Mouse (Mus musculus) urinary bladder, postnatal 10 days (tissue): ENCODE data around the gene D1Ertd622e.

Source experiments
- DNase-seq: peaks from one replicate; pipeline ENCODE4 v3.0.0; 2022; ENCODE audit warnings: low spot score

The D1Ertd622e gene

DNA sequence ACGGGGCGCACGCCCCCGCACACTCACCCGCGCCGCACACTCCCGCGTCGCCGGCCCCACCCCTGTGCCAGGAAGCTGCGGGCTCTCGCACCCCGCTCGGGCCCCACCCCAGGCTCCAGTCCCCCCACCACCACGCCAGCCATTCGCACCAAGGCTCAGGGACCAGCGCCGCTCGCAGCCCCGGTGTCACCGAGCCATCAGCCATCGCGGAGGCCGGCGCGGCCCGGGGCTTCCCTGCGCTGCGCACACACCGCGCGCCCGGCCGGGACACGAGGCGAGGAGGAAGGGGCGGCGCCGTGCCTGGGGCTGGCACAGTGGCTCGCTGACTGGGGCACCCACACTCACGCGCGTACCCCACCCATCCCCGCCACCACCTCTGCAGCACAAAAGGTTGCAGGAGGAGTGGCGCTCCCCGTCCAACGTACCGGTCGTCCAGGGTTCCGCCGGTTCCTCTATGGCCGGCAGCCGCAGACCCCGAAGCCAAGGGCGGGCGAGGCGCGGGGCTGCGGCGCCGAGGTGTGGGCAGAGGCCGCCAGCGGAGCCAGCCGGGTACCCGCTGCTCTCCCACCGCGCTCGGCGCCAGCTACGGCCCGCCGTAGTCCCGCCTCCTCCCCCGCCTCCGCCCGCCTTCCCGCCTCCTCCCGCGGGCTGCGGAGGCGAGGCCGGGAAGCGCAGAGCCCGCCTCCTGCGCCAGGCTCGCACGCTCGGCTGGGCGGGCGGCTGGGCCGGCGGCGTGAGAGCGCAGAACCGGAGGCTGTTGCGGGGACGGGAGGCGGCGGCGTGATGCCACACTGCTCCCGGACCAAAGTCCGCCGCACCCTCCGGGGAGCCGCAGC, at the start of gene D1Ertd622e:
Gene D1Ertd622e (minus strand): TSS at position 669 of the 836 bp plus-strand sequence.
- DNase-seq = peak; percentile 23

GRCm38 (mm10) chr1:97710520-97710919, 48.6 kb upstream of the D1Ertd622e start:
- DNase-seq = no peak

- DNase-seq = no peak
These were observed 43.5 kb upstream of the D1Ertd622e start for GRCm38 (mm10) chr1:97705389-97705788.

DNA sequence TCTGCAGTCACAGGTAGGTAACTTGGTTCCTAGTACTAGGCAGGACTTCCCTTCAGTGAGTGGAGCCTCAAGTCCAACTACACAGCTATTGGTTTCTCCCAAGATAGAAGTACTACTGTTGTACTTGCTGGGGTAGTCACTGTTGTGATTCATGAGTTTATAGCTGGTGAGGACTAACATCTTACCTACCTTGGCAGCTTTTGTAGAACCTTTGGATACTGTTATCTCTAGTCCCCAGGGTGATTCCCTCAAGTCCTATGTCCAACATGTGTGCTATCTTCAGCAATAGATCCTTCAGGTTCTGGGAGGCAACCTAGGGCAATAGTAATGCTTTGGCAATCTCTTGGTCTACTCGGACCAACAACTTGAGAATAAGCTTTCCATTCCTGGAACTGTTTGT, 42.8 kb upstream of the D1Ertd622e start:
- DNase-seq = no peak

DNA sequence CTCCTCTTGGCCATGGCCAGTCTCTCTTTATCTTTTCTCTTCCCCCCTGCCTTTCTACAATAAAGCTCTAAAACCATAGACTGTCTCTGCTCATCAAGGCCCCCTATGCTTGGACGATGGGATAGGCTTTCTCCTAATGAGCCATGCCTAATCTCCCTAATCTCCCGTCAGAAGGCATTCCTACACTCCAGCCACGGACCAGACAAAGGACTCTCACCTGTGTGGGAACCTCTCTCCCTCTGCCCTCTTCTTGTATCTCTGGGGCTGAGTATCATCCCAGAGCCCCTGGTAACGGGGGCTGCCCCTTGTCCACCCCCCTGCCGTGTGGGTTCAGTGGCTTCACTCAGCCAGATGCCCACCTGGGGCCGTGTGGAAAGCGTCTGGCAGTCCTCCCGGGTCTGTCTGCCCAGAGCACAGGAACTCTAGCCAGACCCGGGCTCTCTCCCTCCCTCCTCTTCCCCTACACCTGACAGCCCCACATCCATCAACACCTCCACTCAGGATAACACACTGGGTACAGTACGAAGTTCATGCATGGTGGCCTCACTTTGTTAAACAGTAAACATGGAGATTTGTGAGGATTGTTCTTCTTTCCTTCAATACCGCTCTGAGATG, 37.2 kb upstream of the D1Ertd622e start:
- DNase-seq = no peak

DNA sequence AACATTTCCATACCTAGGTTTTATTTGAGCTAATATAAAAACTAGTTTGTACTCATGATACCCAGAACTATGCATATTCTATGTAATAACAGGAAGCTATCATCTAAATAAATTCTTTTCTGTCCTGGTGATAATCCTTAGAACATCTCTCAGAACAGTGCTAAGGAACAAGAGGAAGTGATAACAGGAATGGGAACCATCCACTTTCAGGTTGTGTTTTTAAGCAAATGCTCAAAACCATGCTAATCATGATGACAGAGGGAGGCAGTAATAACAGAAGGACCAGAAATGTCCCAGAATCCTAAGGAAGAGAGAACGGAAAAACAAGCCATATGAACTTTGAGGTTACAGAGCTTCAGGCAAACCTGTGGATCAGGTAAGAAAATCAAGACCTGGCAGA, 35.4 kb upstream of the D1Ertd622e start:
- DNase-seq = no peak

DNA sequence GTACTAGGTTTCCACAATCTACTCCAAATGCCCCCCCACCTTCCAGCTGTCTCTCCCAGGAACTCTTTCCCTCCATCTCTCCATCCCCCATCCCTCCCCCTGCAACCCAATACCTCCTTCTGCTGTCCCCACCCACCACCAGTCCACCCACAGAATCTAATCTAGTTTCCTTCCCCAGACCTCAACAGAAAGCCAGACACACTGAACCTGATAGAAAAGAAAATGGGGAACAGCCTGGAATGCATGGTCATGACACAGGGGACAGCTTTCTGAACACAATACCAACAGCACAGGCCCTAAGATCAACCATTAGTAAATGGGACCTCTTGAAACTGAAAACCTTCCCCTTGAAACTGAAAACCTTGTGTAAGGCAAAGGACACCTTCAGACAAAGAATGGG, 32.0 kb upstream of the D1Ertd622e start:
- DNase-seq = no peak

GRCm38 (mm10) chr1:97688756-97689155, 26.9 kb upstream of the D1Ertd622e start:
- DNase-seq = no peak

GRCm38 (mm10) chr1:97676526-97677177, 14.8 kb upstream of the D1Ertd622e start:
- no peak for DNase-seq

- DNase-seq = no peak
These were observed 14.2 kb upstream of the D1Ertd622e start for GRCm38 (mm10) chr1:97676115-97676514.

GRCm38 (mm10) chr1:97672849-97673248, 11.0 kb upstream of the D1Ertd622e start:
- no peak for DNase-seq

GRCm38 (mm10) chr1:97667288-97667687, 5.4 kb upstream of the D1Ertd622e start:
- DNase-seq = no peak

DNA sequence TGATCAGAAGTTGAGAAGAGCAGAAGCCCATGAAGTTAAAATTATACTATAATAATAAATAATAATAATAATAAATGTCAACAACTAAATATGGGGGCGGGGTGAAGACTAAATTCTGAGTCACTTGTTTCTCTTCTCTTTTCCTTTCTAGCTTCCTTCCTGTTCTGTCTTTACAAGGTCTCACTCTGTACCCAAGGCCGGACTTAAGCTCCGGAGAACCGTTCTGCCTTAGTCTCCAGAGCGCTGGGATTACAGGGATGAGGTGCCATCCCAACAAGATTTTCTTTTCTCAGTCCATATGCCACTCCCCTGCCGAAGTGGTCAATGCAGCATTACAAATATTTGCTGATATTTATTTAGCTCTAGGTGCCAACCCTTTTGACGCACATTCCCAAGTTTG, 450 bp upstream of the D1Ertd622e start:
- DNase-seq = no peak

DNA sequence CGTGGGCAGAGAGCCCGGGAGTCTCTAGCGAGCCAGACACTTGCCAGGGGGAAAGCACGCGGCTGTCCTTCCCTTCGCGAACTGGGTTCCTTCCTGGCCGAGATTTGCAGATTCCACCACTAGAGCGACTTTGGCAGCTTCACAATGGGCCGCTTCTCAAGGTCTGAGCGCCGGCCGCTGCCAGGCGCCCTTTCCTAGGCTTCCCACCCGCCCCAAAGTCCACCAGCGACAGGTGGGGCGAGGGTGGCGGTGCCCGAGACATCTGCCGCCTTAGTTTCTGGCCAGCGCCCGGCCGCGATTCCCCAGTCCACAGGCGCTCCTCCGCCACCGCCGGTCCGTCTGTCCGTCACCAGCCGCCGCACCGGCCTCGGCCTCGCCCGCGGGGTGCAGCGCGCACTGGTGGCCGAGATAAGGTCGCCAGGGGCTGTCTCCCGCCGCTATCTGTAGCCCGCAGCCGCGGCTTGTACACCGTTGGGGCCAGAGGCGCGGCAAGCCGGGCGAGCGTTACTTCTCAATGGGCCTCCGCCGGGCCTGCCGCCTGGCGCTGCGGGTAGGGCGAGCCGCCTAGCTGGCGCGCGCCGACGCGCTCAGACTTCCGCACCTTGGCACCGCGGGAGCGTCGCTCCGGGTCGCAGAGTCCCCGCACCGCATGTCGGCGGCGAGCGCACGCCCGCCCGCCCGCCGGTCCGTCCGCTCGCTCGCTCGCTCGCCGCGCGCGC, 1.0 kb downstream of the D1Ertd622e start:
- no peak for DNase-seq

GRCm38 (mm10) chr1:97659405-97659804, 2.5 kb downstream of the D1Ertd622e start:
- no peak for DNase-seq

- no peak for DNase-seq
These were observed 4.1 kb downstream of the D1Ertd622e start for GRCm38 (mm10) chr1:97657786-97658185.

GRCm38 (mm10) chr1:97657201-97657600, 4.7 kb downstream of the D1Ertd622e start:
- DNase-seq = no peak

DNA sequence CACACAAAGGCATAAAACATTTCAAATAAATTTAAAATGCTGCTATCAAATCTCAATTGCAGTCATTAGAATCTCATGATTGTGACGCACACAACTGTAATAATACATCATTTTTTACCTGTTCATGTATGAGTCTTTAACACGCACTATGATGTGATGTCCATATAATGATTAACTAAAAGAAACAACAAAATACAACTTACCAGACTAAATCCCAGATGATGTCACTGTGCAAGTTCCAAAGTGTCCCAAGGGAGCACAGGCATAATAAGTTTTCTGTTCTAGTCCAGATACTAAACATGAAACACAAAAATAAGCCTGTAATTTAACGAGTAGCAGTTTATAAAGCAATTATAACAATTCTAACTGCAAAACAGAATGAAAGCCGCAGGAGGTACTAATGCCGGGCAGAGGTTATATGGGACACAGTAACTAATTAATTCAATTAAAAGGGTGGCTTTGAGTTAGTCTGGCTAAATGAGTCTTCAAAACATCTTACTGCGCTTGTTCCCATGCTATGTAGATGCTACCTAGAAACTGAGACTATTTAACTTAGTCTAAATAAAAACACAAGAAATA, 7.4 kb downstream of the D1Ertd622e start:
- no peak for DNase-seq

DNA sequence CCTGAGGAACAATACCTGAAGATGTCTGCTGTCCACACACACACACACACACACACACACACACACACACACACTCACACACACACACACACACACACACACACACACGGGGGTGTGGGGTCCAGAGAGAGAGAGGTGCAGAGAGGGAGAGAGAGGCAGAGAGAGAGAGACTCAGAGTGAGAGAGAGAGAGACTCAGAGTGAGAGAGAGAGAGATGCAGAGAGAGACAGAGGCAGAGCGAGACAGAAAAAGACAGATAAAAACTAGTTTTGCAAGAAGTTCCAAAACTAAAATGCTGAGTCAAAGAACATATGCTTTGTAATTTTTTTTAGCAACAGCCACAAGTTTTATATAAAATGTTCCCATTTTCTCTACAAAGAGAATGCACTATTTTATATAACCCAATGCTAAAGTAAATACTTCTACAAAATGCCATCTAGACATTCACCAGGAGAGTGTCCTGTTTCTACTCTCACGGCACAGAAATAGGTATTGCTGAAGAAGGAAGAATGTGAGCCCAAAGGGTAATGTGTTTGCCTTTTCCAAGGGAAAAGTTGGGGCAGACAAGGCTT, 11.2 kb downstream of the D1Ertd622e start:
- DNase-seq = no peak

DNA sequence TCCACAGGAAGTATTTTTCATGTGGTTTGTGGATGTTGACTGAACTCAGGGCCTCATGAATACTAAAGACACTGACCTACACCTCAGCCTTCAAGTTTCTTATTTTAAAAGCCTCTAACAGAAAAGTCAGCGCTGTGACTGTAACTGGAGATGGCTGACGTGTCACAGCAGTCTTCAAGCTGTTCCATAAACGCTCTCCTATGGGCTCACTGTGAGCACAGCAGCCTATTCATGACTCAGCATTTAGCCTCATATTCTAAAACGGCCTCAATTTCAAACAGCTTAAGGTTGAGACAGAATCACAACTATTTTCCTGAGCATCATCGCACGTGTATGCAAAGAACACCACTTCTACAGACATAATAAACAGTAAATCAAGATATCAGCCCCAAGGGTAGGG, 11.8 kb downstream of the D1Ertd622e start:
- no peak for DNase-seq

DNA sequence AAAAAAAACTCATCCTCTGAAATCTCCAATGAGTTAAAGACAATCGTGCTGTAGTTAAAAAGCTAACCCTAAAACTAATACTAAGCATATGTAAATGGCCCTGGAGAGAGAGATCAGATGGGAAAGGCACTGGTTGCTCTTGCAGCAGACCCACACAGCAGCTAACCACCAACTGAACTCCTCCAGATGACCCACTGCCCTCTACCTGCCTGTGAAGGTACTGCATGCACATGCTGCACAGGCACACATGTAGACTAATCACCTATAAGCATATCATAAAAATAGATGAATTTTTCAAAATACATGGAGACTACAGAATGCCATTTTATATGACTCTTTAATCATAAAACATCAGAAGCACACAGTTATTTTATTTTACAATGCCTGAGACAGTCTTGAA, 14.8 kb downstream of the D1Ertd622e start:
- DNase-seq = no peak

GRCm38 (mm10) chr1:97634104-97634503, 27.8 kb downstream of the D1Ertd622e start:
- DNase-seq = no peak
